Mouse (Mus musculus): Measurements from ENCODE around the gene Nbeal2.

Nbeal2 gene

DNA sequence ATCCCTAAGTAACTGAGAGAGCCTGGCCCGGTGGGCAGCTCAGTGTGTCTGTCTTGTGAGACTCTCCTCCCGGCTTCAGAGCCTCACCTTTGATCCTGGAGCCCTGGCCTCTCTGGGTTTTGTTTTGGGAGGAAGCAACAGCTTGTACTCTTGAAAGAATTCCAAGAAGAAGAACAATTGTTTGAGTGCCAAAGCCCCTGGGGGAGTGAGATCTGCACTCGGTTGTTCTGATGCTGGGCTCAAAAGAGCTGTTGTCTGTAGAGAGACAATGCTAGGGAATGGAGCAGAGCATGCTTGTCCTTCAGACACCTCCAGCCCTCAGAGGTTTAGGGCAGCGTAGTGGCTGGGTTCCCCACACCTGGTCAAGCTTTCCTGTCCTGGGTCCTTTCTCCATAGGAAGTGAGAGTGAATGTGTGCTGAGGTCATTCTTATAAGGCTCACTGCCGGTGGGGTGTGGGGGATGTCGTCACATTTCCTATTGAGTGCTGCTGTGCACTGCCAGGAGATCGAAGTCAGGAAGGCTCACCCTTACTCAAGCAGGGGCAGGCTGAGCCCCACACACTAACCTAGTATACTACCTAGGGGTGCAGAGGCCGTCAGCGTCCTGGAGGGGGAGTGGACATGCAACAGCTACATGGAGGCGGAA is 19.3 kb upstream of the Nbeal2 start:
- DNase-seq, result no peak

DNA sequence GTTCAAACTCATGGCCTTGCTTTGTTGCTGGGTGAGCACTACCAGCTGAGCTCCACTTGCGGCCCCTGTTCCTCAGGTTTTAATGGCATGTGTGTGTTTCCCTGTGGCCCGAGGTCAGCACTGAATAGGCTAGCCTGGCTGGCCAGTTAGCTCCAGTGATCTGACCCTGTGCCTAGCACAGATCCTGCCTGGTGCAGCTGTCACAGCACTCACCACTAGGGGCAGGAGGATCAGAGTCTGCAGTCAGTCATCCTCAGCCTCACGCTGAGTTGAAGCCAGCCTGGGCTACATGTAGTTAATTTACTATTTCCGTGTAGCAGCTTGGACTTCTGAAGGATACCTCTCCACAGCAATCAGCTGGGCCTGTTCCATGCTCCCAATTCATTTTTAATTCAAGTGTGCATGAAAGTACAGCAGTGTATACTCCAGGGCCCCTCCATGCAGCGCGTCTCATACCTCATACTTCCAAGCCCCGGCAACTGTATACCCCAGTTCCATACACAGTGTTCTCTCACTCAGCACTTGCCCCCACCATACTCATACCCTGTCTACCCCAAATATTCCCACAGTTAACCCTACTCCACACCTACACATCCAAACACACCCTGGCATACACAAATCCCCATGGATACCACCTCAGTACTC is 18.6 kb upstream of the Nbeal2 start:
- DNase-seq, result peak; percentile 79 to 84

- DNase-seq, result no peak
Measured at GRCm38 (mm10) chr9:110669785-110670184, 15.8 kb upstream of the Nbeal2 start.

- DNase-seq, result no peak
Measured at GRCm38 (mm10) chr9:110668601-110669293, 14.8 kb upstream of the Nbeal2 start.

DNA sequence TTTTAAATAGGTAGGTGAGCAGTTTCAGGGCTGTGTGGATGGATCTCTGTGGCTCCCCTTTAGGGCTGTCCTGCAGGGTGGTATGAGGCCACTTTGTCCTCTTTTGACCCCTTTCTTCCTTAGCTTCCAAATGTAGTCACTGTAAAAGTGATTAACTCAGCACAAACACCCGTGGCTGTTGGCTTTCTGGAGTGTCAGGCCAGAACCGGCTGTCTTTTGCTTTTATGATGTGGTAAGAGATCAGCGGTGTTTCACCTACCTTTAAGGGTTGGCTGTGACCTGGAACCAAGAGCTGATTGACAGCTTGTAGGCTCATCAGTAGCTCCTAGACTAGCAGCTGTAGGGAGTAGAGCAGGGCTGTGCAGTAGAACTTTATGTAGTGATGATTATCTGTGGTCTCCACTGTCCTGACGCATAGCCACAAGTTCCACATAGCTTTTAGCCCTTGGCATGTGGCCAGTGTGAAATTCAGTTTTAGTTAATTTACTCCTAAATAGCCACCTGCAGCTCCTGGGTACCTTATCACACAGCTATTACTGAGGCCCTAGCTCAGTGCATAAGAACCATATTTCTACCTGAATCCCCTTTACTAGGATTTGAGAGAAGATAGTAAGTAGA is 13.4 kb upstream of the Nbeal2 start:
- no peak for DNase-seq

- no peak for DNase-seq
Measured at GRCm38 (mm10) chr9:110666374-110666773, 12.4 kb upstream of the Nbeal2 start.

DNA sequence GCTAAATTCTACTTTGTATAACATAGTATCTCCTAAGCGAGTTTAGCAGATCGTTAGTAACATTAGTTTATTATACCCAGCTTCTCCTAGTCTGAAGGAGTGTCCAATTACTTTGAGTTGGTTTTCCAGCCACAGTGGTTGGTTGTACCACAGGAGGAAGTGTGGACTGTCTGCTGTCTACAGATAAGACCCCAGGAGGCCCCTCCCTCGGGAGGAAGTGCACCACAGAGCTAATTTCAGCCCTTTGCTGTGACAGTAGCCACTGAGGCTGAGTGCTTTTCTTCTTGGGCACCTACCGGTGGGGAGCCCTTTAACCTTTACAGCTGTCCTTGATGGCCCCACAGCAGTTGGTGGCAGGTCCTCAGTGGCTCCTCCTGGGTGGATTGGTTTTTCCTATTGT is 12.0 kb upstream of the Nbeal2 start:
- DNase-seq, result peak; percentile 59 to 61

DNA sequence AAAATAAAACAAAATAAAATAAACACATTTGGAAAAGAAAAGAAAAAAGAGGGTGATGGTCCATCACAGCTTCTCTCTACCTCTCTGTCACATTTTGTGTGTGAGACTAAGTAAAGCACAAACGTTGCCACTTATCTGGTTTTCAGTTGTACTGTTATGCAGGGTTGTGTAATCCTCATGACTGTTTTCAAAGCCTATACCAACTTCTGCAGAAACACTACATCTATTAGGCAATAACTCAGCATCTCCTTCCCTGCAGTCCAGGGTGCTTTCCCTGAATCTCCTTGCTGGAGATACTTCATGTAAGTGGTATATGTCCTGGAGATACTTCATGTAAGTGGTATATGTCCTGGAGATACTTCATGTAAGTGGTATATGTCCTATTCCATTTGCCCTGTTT is 8.9 kb upstream of the Nbeal2 start:
- no peak for DNase-seq

- DNase-seq, result no peak
Measured at GRCm38 (mm10) chr9:110660856-110661612, 7.1 kb upstream of the Nbeal2 start.

- no peak for DNase-seq
Measured at GRCm38 (mm10) chr9:110660208-110660607, 6.2 kb upstream of the Nbeal2 start.

DNA sequence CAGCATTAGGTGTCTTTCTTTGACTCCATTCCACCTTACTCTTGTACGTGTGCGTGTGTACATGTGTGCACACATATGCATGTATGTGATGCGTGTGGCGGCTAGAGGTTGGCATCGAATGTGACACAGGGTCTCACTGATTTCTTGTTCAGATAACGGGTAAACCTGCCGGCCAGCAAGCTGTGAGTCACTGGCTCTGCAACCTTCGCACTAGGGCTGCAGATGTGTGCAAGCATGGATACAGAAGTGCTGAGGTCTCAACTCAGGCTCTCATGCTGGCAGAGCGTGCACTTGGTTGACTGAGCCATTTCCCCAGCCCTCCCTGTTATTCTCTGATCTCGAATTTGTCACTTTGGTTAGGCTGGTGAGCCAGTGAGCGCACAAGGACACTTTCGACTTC is 5.6 kb upstream of the Nbeal2 start:
- no peak for DNase-seq

DNA sequence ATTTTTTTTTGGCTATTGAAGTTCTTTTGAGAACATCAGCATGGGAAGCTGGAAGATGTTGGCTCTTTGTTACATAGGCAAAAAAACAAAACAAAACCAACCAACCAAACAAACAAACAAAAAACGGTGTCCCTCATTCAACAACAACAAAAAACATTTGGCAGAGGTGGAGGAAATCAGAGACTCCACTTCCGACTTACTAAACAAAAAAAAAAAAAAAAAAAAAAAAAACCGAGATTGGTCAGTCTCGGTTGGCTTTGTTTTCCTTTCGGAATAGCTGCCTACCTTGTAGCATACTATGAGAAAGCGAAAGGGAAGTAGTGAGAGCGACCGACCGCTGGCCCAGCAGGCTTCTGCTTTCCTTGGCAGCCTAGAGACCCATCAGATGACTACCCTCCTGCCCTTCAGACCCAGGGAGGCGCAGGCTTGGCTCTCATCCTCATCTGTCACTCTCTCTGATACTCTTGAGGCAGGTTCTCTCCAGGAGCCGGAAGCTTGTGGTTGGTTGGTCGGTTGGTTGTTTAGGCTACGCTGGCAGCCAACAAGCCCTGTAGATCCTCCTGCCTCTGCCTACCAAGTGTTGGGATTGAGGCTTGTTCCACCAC is 3.6 kb upstream of the Nbeal2 start:
- peak; percentile 84 to 90 for DNase-seq

DNA sequence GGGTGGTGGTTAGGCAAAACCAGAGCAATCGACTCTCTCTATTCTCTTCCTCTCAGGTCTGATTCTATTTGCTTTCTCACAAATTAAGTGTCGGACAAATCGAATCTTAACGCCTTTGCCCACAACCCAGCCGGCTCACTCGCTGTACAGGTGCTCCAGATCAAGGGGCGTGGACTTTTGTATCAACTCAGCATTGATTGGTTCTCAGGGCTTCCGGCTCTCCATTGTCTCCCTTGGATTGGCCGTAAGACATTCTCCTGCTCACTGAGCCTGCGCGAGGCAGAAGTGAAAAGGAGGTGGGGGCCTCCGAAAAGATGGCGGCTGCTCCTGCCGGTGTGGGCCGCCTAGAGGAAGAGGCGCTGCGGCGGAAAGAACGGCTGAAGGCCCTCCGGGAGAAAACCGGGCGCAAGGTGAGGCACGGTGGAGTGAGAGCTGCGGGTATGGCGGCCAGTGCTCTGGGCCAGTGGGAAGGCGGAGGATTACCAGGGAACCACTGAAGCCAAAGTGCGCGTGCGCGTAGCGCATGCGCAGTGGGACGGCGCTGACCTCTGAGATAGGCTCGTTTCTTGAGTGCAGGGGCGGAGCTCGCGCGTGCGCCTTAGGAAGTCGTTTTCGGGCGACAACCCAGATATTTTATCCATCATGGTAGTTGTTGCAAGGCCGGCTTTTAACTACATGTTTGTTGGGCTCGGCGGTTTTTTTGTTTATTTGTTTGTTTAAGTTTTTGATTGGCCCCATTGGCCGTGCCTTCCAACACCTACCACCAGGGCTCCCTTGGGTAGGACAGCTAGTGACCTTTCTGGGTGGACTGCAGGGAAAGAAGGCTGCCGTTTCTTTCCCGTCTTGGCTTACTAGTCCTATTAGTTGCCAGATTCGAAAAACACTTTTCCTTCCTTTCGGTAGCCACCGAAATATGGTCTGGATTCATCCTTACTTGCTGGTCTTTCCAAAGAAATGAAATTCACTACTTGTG is 2.6 kb upstream of the Nbeal2 start, which contains the start of gene Ccdc12:
Gene Ccdc12 (plus strand): TSS at position 255 of the 973 bp plus-strand sequence.
- DNase-seq, result peak; percentile 97 to 98

GRCm38 (mm10) chr9:110655651-110656007 is 1.7 kb upstream of the Nbeal2 start:
- DNase-seq, result no peak

- no peak for DNase-seq
Measured at GRCm38 (mm10) chr9:110654726-110655650, 1.0 kb upstream of the Nbeal2 start.

- DNase-seq, result no peak
Measured at GRCm38 (mm10) chr9:110652963-110653654, 852 bp downstream of the Nbeal2 start.

DNA sequence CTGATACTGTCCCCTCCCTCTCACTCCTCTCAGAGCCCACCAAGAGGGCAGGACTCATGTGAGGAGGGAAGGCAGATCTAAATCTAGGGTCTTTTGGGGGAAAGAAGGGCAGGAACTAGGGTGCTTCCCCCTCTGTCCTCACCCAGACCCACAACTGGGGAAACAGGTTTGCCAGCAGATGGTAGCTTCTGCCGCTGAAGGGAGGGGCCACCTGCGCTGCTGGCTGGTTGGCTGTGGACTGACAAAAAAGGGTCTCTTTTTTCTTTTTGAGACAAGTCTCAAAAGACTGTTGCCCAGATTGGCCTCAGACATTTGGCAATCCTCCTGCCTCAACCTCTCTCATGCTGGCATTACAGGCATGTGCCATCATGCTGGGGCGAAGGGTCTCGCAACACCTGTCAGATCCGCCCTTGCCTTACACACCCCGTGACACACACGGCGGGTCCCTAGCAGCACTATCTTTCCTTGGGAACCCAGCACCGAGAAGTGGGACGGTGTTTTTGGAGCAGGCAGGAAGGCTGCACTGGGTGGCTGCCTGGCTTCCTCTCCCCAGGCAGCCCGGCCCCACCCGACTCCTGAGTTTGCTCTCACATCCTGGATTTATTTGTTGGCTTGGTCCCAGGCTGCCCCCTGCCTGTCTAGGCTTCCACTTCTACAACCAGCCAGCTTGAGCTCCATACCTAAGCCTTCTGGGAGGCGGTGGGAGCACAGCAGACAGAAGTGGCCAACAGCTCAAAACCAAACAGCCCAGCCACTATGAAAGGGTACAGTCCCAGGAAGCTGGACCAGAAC is 1.8 kb downstream of the Nbeal2 start:
- DNase-seq, result peak; percentile 80

DNA sequence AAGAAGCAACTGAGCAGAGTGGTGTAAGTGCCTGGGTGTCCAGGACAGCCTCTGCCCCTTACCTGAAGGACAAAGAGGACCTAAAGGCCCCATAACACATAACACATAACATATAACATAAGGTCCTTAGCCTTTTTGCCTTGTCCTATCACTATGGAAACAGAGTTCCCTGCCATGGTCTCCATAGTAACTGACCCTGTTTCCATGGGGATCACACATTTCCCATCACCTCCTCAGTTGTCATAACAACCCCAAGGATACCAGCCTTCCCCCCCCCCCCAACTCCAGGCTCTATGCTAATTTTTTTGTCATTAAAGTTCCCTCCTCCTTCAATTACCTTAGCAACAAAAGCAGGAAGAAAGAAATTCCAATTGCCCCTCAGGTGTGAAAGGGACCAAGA is 4.2 kb downstream of the Nbeal2 start:
- no peak for DNase-seq

DNA sequence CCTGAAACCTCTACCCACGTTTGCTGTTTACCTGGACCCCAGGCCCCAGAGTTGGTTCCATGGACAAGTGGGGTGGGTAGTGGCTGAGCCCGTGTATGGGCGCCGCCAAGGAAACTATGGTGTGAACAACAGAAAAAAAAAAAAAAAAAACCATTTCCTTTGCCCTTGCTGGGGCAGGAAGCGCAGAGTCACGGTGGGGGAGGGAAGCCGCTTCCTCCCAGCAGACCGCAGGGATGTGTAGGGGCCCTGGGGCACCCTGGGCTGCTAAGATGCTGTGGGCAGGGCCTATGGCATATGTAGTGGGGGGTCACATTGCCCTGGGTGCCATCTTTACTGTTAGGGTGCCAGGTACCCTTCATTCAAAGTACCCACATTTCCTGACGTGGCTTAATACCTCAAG is 8.7 kb downstream of the Nbeal2 start:
- DNase-seq, result peak in 1 of 2 experiments; percentile 45
